Mouse (Mus musculus) thymus, postnatal 4 days (tissue): ENCODE results near the gene Ptprn2.

Experiments
- DNase-seq: peaks from one replicate; pipeline ENCODE4 v3.0.0; 2021

Ptprn2 gene

GRCm38 (mm10) chr12:116594866-116595610 lies 109.5 kb downstream of the Ptprn2 start:
- no peak for DNase-seq

- DNase-seq = no peak
These were observed 110.2 kb downstream of the Ptprn2 start for GRCm38 (mm10) chr12:116595727-116596126.

- DNase-seq = no peak
These were observed 111.5 kb downstream of the Ptprn2 start for GRCm38 (mm10) chr12:116596993-116597392.

GRCm38 (mm10) chr12:116597670-116598069 lies 112.2 kb downstream of the Ptprn2 start:
- DNase-seq = no peak

GRCm38 (mm10) chr12:116598123-116599005 lies 112.8 kb downstream of the Ptprn2 start:
- no peak for DNase-seq

GRCm38 (mm10) chr12:116599537-116599936 lies 114.0 kb downstream of the Ptprn2 start:
- DNase-seq = no peak

GRCm38 (mm10) chr12:116600054-116600453 lies 114.5 kb downstream of the Ptprn2 start:
- DNase-seq = no peak

- DNase-seq = no peak
These were observed 115.9 kb downstream of the Ptprn2 start for GRCm38 (mm10) chr12:116601395-116601794.

- DNase-seq = no peak
These were observed 116.4 kb downstream of the Ptprn2 start for GRCm38 (mm10) chr12:116601921-116602320.

- DNase-seq = no peak
These were observed 123.1 kb downstream of the Ptprn2 start for GRCm38 (mm10) chr12:116608598-116608997.

GRCm38 (mm10) chr12:116619868-116620267 lies 134.3 kb downstream of the Ptprn2 start:
- DNase-seq = peak; percentile 81

- DNase-seq = no peak
These were observed 134.8 kb downstream of the Ptprn2 start for GRCm38 (mm10) chr12:116620299-116620698.

GRCm38 (mm10) chr12:116621325-116622040 lies 136.0 kb downstream of the Ptprn2 start:
- DNase-seq = no peak

GRCm38 (mm10) chr12:116622665-116623387 lies 137.3 kb downstream of the Ptprn2 start:
- no peak for DNase-seq

- peak; percentile 53 for DNase-seq
These were observed 140.1 kb downstream of the Ptprn2 start for GRCm38 (mm10) chr12:116625391-116626281.

GRCm38 (mm10) chr12:116628992-116629391 lies 143.5 kb downstream of the Ptprn2 start:
- DNase-seq = no peak

- DNase-seq = no peak
These were observed 152.0 kb downstream of the Ptprn2 start for GRCm38 (mm10) chr12:116637498-116637897.

- no peak for DNase-seq
These were observed 155.4 kb downstream of the Ptprn2 start for GRCm38 (mm10) chr12:116640871-116641270.

- DNase-seq = no peak
These were observed 156.0 kb downstream of the Ptprn2 start for GRCm38 (mm10) chr12:116641339-116642190.

GRCm38 (mm10) chr12:116642191-116642549 lies 156.7 kb downstream of the Ptprn2 start:
- DNase-seq = no peak

- DNase-seq = no peak
These were observed 161.3 kb downstream of the Ptprn2 start for GRCm38 (mm10) chr12:116646771-116647170.
